Mouse (Mus musculus) heart, adult 2 months (tissue): ENCODE measurements around the gene Tmcc1. TPM values are rescaled to one million over a fixed set of nuclear protein-coding genes. Genes with fewer than 3 reads are reported as not detected.

Source experiments
- DNase-seq, 2 experiments: peaks; one replicate each; pipeline ENCODE4 v3.0.0; 2021
- H3K27ac ChIP-seq: fragments of 200-600 bp; 2 replicates; pipeline ENCODE4 v1.8.1; 2022
- H3K27me3 ChIP-seq: fragments of 200-500 bp; 2 replicates; pipeline ENCODE4 v1.6.1; 2012; ENCODE audit warnings: mild to moderate bottlenecking, low read length, inconsistent platforms, mixed read lengths; ENCODE audit not compliant: control insufficient read depth, insufficient read depth
- H3K36me3 ChIP-seq: fragments of 200-500 bp; 2 replicates; pipeline ENCODE4 v1.6.1; 2012; ENCODE audit warnings: low read length, inconsistent platforms; ENCODE audit not compliant: control insufficient read depth, insufficient read depth
- H3K4me1 ChIP-seq: fragments of 200-500 bp; 2 replicates; pipeline ENCODE4 v1.6.1; 2011; ENCODE audit warnings: low read length; ENCODE audit not compliant: control insufficient read depth, insufficient read depth
- H3K4me3 ChIP-seq: fragments of 200-600 bp; 2 replicates; pipeline ENCODE4 v1.8.1; 2022
- H3K79me2 ChIP-seq: fragments of 200-500 bp; replicated peaks from 2 replicates; pipeline ENCODE4 v1.6.1; 2012; ENCODE audit warnings: mild to moderate bottlenecking, inconsistent platforms, low read length, moderate library complexity, mixed read lengths; ENCODE audit not compliant: control insufficient read depth, insufficient read depth
- H3K9ac ChIP-seq: fragments of 200-500 bp; 2 replicates; pipeline ENCODE4 v1.6.1; 2012; ENCODE audit warnings: low read depth, mild to moderate bottlenecking, control low read depth, inconsistent platforms, low read length, mixed read lengths
- CTCF ChIP-seq: fragments of 200-600 bp; IDR thresholded peaks from 2 replicates; pipeline ENCODE4 v1.8.1; 2022; ENCODE audit warnings: antibody characterized with exemption, mild to moderate bottlenecking, moderate library complexity
- EP300 ChIP-seq: fragments of 200-500 bp; IDR thresholded peaks from 2 replicates; pipeline ENCODE4 v1.6.1; 2011; ENCODE audit warnings: low read depth, low read length, control low read depth; ENCODE audit not compliant: insufficient read depth
- POLR2A ChIP-seq: fragments of 200-500 bp; IDR thresholded peaks from 2 replicates; pipeline ENCODE4 v1.6.1; 2011; ENCODE audit warnings: mild to moderate bottlenecking, low read depth, low read length, control low read depth; ENCODE audit not compliant: insufficient read depth
- WGBS: fragments of 180-500 bp; shearing (Covaris S2); methylation state at CpG from one replicate; pipeline ENCODE4 v1.1.7; 2018; 5-methylcytosine and 5-hydroxymethylcytosine counted together
- intact Hi-C: fragments of 180-260 bp; cut with DNase I; formaldehyde crosslinking; loops from one replicate; pipeline ENCODE4 v1.15.1; 2025
- polyA plus RNA-seq: library from polyadenylated mRNA; depleted of rRNA; stranded (reverse); fragments of >200 nt; gene quantifications from 2 replicates; pipeline ENCODE4 v1.2.3, GENCODE M21; 2012; rRNA removed
- total RNA-seq, 2 experiments: library from RNA; stranded (reverse); gene quantifications; 2 replicates each; pipeline ENCODE4 v1.2.3; 2021

The Tmcc1 gene
- total and polyA plus RNA-seq, 3 experiments, result 16.7 to 33.8 (median 32.1) TPM

- 66% methylated on average over 9 of the region's 9 CpGs for WGBS
- TF ChIP-seq EP300 (no peak), POLR2A (no peak), CTCF (no peak)
- Histone ChIP-seq H3K36me3 (peaks cover 7% of the 10 kb centered on the region), H3K27ac (peak overlapping the region; percentile 15), H3K79me2 (no peaks in the 10 kb centered on the region), H3K9ac (no peak overlapping the region), H3K4me3 (no peak overlapping the region), H3K27me3 (no peaks in the 10 kb centered on the region), H3K4me1 (peaks cover 21% of the 10 kb centered on the region)
- DNase-seq, result no peak
- intact Hi-C loops, result no loop called here
Observed at GRCm38 (mm10) chr6:115969103-115969502, 224.2 kb downstream of the Tmcc1 start.

GRCm38 (mm10) chr6:115968700-115969099, 224.6 kb downstream of the Tmcc1 start:
- intact Hi-C loops, result no loop called here
- no peak overlapping the region for H3K4me3 ChIP-seq
- no peak overlapping the region; the same call in 1 of the 2 replicates for H3K27ac ChIP-seq

More at GRCm38 (mm10) chr6:115968700-115969099, 224.6 kb downstream of the Tmcc1 start:
- Histone ChIP-seq H3K27me3 (no peaks in the 10 kb centered on the region), H3K4me1 (peaks cover 19% of the 10 kb centered on the region), H3K79me2 (no peaks in the 10 kb centered on the region), H3K36me3 (peaks cover 7% of the 10 kb centered on the region), H3K9ac (no peak overlapping the region)
- DNase-seq, result no peak
- WGBS, result 78% methylated on average over 6 of the region's 6 CpGs
- no peak for TF ChIP-seq CTCF
- TF ChIP-seq POLR2A, result no peak
- TF ChIP-seq EP300, result no peak

Other genes with a start within 250 kb of the Tmcc1 start
- gene H1foo, start 248.5 kb downstream of the Tmcc1 start, total RNA-seq, result not detected
- gene H1foo, start 248.5 kb downstream of the Tmcc1 start, polyA plus RNA-seq, result not detected in 2 replicates
- 10 to 100 TPM; 58.8 to 90.6 TPM for gene Plxnd1, start 198.5 kb downstream of the Tmcc1 start, total RNA-seq
- 79.9 and 102 TPM in 2 replicates for gene Plxnd1, start 198.5 kb downstream of the Tmcc1 start, polyA plus RNA-seq
- 10 to 100 TPM; 18.1 to 24.5 TPM for gene Washc2, start 14.6 kb upstream of the Tmcc1 start, total RNA-seq
- 17.7 and 25.4 TPM in 2 replicates for gene Washc2, start 14.6 kb upstream of the Tmcc1 start, polyA plus RNA-seq
- gene Zfand4, start 70.7 kb upstream of the Tmcc1 start, total RNA-seq, result 1 to 10 TPM; 3.2 to 4.0 TPM
- gene Zfand4, start 70.7 kb upstream of the Tmcc1 start, polyA plus RNA-seq, result 1.8 and 2.9 TPM in 2 replicates
- 10 to 100 TPM; 38.4 to 43.9 TPM for gene March8, start 144.5 kb upstream of the Tmcc1 start, total RNA-seq
- gene March8, start 144.5 kb upstream of the Tmcc1 start, polyA plus RNA-seq, result 27.8 and 46.2 TPM in 2 replicates